Mouse (Mus musculus) midbrain, embryonic 12.5 days (tissue): ENCODE measurements around the gene Olfr450. TPM values are rescaled to one million over a fixed set of nuclear protein-coding genes. Genes with fewer than 3 reads are reported as not detected.

Source experiments
- ATAC-seq: fragments of 200-750 bp; cut with Nextera tagmentation; 2 replicates; pipeline ENCODE4 v1.8.0; 2017; ENCODE audit warnings: low read depth, moderate TSS enrichment, moderate library complexity; ENCODE audit not compliant: low FRiP score
- H3K27ac ChIP-seq: fragments of 300-500 bp; sonication (generic); replicated peaks from 2 replicates; pipeline ENCODE4 v1.5.1; 2016; ENCODE audit warnings: mild to moderate bottlenecking
- H3K27me3 ChIP-seq: fragments of 300-500 bp; sonication (generic); 2 replicates; pipeline ENCODE4 v1.6.1; 2016; ENCODE audit warnings: mild to moderate bottlenecking
- H3K36me3 ChIP-seq: fragments of 300-500 bp; sonication (generic); 2 replicates; pipeline ENCODE4 v1.6.1; 2016
- H3K4me1 ChIP-seq: fragments of 300-500 bp; sonication (generic); 2 replicates; pipeline ENCODE4 v1.6.1; 2016
- H3K4me2 ChIP-seq: fragments of 300-500 bp; sonication (generic); replicated peaks from 2 replicates; pipeline ENCODE4 v1.6.1; 2016; ENCODE audit warnings: mild to moderate bottlenecking, moderate library complexity
- H3K4me3 ChIP-seq: fragments of 300-500 bp; sonication (generic); 2 replicates; pipeline ENCODE4 v1.5.1; 2016; ENCODE audit warnings: mild to moderate bottlenecking
- H3K9ac ChIP-seq: fragments of 300-500 bp; sonication (generic); replicated peaks from 2 replicates; pipeline ENCODE4 v1.6.1; 2016; ENCODE audit warnings: mild to moderate bottlenecking, moderate library complexity
- H3K9me3 ChIP-seq: fragments of 300-500 bp; sonication (generic); 2 replicates; pipeline ENCODE4 v1.6.1; 2016; ENCODE audit warnings: mild to moderate bottlenecking
- WGBS: fragments of 180-500 bp; shearing (Covaris S2); methylation state at CpG from one replicate; pipeline ENCODE4 v1.1.7; 2016; 5-methylcytosine and 5-hydroxymethylcytosine counted together
- polyA plus RNA-seq: library from polyadenylated mRNA; unstranded; fragments of >200 nt; fragmentation: Nextera tagmentation; extraction: Ambion mirVana; gene quantifications from 2 replicates; pipeline ENCODE4 v1.2.1, GENCODE M21; 2016

The Olfr450 gene
- not detected in 2 replicates for polyA plus RNA-seq

GRCm38 (mm10) chr6:42811639-42812038 is at the start of gene Olfr450:
Gene Olfr450, plus strand, starts transcription at chr6:42811939.
- no peak within 1 kb of the TSS for H3K27ac ChIP-seq
- H3K36me3 ChIP-seq, result no peaks in the 10 kb centered on the region
- H3K4me2 ChIP-seq, result no peak within 1 kb of the TSS
- H3K4me3 ChIP-seq, result no peak within 1 kb of the TSS
- 84% methylated on average over 1 of the region's 1 CpGs for WGBS
- H3K9me3 ChIP-seq, result no peaks in the 10 kb centered on the region
- H3K4me1 ChIP-seq, result no peaks in the 10 kb centered on the region
- H3K27me3 ChIP-seq, result no peaks in the 10 kb centered on the region
- ATAC-seq, result no peak
- H3K9ac ChIP-seq, result no peak within 1 kb of the TSS

- Histone ChIP-seq H3K9me3 (no peaks in the 10 kb centered on the region), H3K4me1 (no peaks in the 10 kb centered on the region), H3K27ac (no peak overlapping the region), H3K27me3 (no peaks in the 10 kb centered on the region), H3K4me2 (no peak overlapping the region), H3K4me3 (no peak overlapping the region), H3K9ac (no peak overlapping the region), H3K36me3 (no peaks in the 10 kb centered on the region)
- 97% methylated on average over 1 of the region's 1 CpGs for WGBS
- no peak for ATAC-seq
Measured at GRCm38 (mm10) chr6:42777066-42777465, 34.7 kb upstream of the Olfr450 start.

- no peaks in the 10 kb centered on the region for H3K9me3 ChIP-seq
- ATAC-seq, result no peak
- H3K4me2 ChIP-seq, result no peak within 1 kb of the TSS
- no peak within 1 kb of the TSS for H3K27ac ChIP-seq
- H3K4me1 ChIP-seq, result no peaks in the 10 kb centered on the region
- no peak within 1 kb of the TSS for H3K9ac ChIP-seq
- no peaks in the 10 kb centered on the region for H3K36me3 ChIP-seq
- no peaks in the 10 kb centered on the region for H3K27me3 ChIP-seq
- H3K4me3 ChIP-seq, result no peak within 1 kb of the TSS
Measured at GRCm38 (mm10) chr6:42784793-42785192, 26.9 kb upstream of the Olfr450 start, which contains the start of gene Olfr452. Gene Olfr452, plus strand, starts transcription at chr6:42785093.

DNA sequence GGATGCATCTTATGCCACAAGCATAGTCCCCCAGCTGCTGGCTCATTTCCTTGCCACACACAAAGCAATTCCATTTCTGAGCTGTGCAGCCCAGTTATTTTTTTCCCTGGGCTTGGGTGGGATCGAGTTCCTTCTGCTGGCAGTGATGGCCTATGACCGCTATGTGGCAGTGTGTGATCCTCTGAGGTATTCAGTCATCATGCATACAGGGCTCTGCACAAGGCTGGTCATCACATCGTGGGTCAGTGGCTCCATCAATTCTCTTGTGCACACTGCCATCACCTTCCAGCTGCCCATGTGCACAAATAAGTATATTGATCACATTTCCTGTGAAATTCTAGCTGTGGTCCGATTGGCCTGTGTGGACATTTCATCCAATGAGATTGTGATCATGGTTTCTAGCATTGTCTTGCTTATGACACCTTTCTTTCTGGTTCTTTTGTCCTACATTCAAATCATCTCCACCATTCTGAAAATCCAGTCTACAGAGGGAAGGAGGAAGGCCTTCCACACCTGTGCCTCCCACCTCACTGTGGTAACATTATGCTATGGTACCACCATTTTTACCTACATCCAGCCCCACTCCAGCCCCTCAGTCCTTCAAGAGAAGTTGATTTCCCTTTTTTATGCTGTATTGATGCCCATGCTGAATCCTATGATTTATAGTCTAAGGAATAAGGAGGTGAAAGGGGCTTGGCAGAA is 21.3 kb upstream of the Olfr450 start:
- H3K27ac ChIP-seq, result no peak overlapping the region
- H3K9me3 ChIP-seq, result no peaks in the 10 kb centered on the region
- ATAC-seq, result peak; percentile 68; the same call in 1 of the 2 replicates
- no peak overlapping the region for H3K4me2 ChIP-seq
- no peaks in the 10 kb centered on the region for H3K4me1 ChIP-seq
- no peak overlapping the region for H3K4me3 ChIP-seq
- H3K36me3 ChIP-seq, result no peaks in the 10 kb centered on the region
- 51% methylated on average over 4 of the region's 4 CpGs for WGBS
- no peaks in the 10 kb centered on the region for H3K27me3 ChIP-seq
- no peak overlapping the region for H3K9ac ChIP-seq

DNA sequence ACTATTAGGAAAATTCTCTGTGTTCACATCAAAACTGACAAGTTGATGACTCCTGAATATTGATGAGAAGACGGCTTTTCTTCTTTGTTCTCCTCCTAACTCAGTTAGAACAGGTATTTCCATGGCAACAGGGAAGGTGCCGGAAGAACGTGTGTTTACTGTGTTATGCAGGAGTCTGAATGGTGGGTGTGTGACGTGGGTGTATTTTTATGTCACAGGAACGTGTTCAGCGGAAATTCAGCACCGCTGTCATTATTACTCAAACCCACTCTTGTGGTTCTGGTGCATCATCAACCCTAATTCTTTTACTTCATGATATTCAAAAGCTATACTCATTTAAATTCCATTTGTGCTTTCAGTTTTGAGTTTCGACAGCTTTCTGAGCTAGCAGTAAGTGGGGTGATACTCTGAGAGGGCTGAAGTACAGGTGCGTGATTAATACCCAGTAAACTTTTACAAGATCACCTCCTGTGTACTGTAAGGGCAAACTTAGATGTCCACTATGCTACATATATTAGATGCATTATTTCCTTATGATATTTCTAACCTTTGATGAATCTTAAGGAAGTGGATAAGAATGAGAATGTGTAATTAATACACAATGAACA is 20.7 kb upstream of the Olfr450 start:
- 80% methylated on average over 9 of the region's 9 CpGs for WGBS
- Histone ChIP-seq H3K4me2 (no peak overlapping the region), H3K9me3 (no peaks in the 10 kb centered on the region), H3K27me3 (no peaks in the 10 kb centered on the region), H3K27ac (no peak overlapping the region), H3K9ac (no peak overlapping the region), H3K36me3 (no peaks in the 10 kb centered on the region), H3K4me3 (no peak overlapping the region), H3K4me1 (no peaks in the 10 kb centered on the region)
- ATAC-seq, result no peak

GRCm38 (mm10) chr6:42794982-42795381 is 16.8 kb upstream of the Olfr450 start:
- H3K9ac ChIP-seq, result no peak overlapping the region
- no peaks in the 10 kb centered on the region for H3K36me3 ChIP-seq
- H3K4me1 ChIP-seq, result no peaks in the 10 kb centered on the region
- H3K4me2 ChIP-seq, result no peak overlapping the region
- WGBS, result 90% methylated on average over 3 of the region's 3 CpGs
- H3K27me3 ChIP-seq, result no peaks in the 10 kb centered on the region
- H3K4me3 ChIP-seq, result no peak overlapping the region
- no peak overlapping the region for H3K27ac ChIP-seq
- no peaks in the 10 kb centered on the region for H3K9me3 ChIP-seq
- no peak for ATAC-seq

GRCm38 (mm10) chr6:42834084-42834483 is 22.3 kb downstream of the Olfr450 start, which contains the start of gene Olfr449:
Gene Olfr449, plus strand, starts transcription at chr6:42834384.
- Histone ChIP-seq H3K36me3 (no peaks in the 10 kb centered on the region), H3K4me3 (no peak within 1 kb of the TSS), H3K4me1 (no peaks in the 10 kb centered on the region), H3K9me3 (no peaks in the 10 kb centered on the region), H3K4me2 (no peak within 1 kb of the TSS), H3K27me3 (no peaks in the 10 kb centered on the region), H3K27ac (no peak within 1 kb of the TSS), H3K9ac (no peak within 1 kb of the TSS)
- ATAC-seq, result no peak

GRCm38 (mm10) chr6:42860222-42860819 is 48.6 kb downstream of the Olfr450 start:
- no peak overlapping the region for H3K4me3 ChIP-seq
- ATAC-seq, result peak; percentile 77; the same call in 1 of the 2 replicates
- H3K36me3 ChIP-seq, result no peaks in the 10 kb centered on the region
- no peaks in the 10 kb centered on the region for H3K9me3 ChIP-seq
- no peaks in the 10 kb centered on the region for H3K4me1 ChIP-seq
- H3K27ac ChIP-seq, result no peak overlapping the region
- WGBS, result 17% methylated on average over 4 of the region's 4 CpGs
- H3K27me3 ChIP-seq, result no peaks in the 10 kb centered on the region
- no peak overlapping the region for H3K4me2 ChIP-seq
- H3K9ac ChIP-seq, result no peak overlapping the region

Other genes with a start within 250 kb of the Olfr450 start
- gene Tcaf3, start 214.2 kb upstream of the Olfr450 start, polyA plus RNA-seq, result not detected in 2 replicates
- 3.2 TPM in 2 replicates for gene Tcaf2, start 166.7 kb upstream of the Olfr450 start, polyA plus RNA-seq
- gene Tcaf1, start 101.9 kb upstream of the Olfr450 start, polyA plus RNA-seq, result 182 and 205 TPM in 2 replicates
- gene Olfr453, start 72.6 kb upstream of the Olfr450 start, polyA plus RNA-seq, result not detected in 2 replicates
- not detected in 2 replicates for gene Olfr38, start 55.5 kb upstream of the Olfr450 start, polyA plus RNA-seq
- gene Olfr452, start 26.8 kb upstream of the Olfr450 start, polyA plus RNA-seq, result not detected in 2 replicates
- gene Olfr449, start 22.4 kb downstream of the Olfr450 start, polyA plus RNA-seq, result not detected in 2 replicates
- not detected in 2 replicates for gene Olfr448, start 78.5 kb downstream of the Olfr450 start, polyA plus RNA-seq
- not detected in 2 replicates for gene Olfr447, start 96.9 kb downstream of the Olfr450 start, polyA plus RNA-seq
- gene Olfr446, start 109.4 kb downstream of the Olfr450 start, polyA plus RNA-seq, result not detected in 2 replicates
- gene Olfr444, start 137.1 kb downstream of the Olfr450 start, polyA plus RNA-seq, result not detected in 2 replicates